Mouse (Mus musculus) ES-Bruce4 (cell line): ENCODE measurements at regions not wholly inside any gene's neighbourhood (a gene's known extent, or its start where the extent isn't known, plus 50 kb on each side); places are given as distances from the start of the nearest gene placed in this dataset.

Experiments used
- H3K27ac ChIP-seq: 2 replicates; pipeline ENCODE4 v1.5.1; 2012; ENCODE audit warnings: low read length, inconsistent platforms; ENCODE audit not compliant: insufficient read depth
- H3K27me3 ChIP-seq: 2 replicates; pipeline ENCODE4 v1.6.1; 2012; ENCODE audit warnings: mild to moderate bottlenecking, low read length, inconsistent platforms; ENCODE audit not compliant: control insufficient read depth, poor library complexity, insufficient read depth, severe bottlenecking
- H3K36me3 ChIP-seq: 2 replicates; pipeline ENCODE4 v1.6.1; 2012; ENCODE audit warnings: inconsistent platforms, mild to moderate bottlenecking, low read length, moderate library complexity; ENCODE audit not compliant: control insufficient read depth, poor library complexity, insufficient read depth, severe bottlenecking
- H3K4me1 ChIP-seq: one replicate; pipeline ENCODE4 v1.8.1; 2011; ENCODE audit warnings: low read length; ENCODE audit not compliant: control insufficient read depth, insufficient read depth
- H3K4me3 ChIP-seq: 2 replicates; pipeline ENCODE4 v1.5.1; 2011; ENCODE audit warnings: low read depth, mild to moderate bottlenecking, low read length
- H3K9ac ChIP-seq: 2 replicates; pipeline ENCODE4 v1.6.1; 2012; ENCODE audit warnings: low read depth, mild to moderate bottlenecking, inconsistent platforms; ENCODE audit not compliant: poor library complexity, severe bottlenecking
- H3K9me3 ChIP-seq: replicated peaks from 2 replicates; pipeline ENCODE4 v1.6.1; 2012; ENCODE audit warnings: mild to moderate bottlenecking, low read length, inconsistent platforms; ENCODE audit not compliant: control insufficient read depth, poor library complexity, insufficient read depth, severe bottlenecking
- CTCF ChIP-seq: IDR thresholded peaks from one replicate; pipeline ENCODE4 v1.8.1; 2011; ENCODE audit warnings: low read depth, low read length
- EP300 ChIP-seq: IDR thresholded peaks from 2 replicates; pipeline ENCODE4 v1.6.1; 2011; ENCODE audit warnings: low read depth, low read length; ENCODE audit not compliant: insufficient read depth
- POLR2A ChIP-seq: IDR thresholded peaks from one replicate; pipeline ENCODE4 v1.8.1; 2011; ENCODE audit warnings: low read length; ENCODE audit not compliant: insufficient read depth

- no peak for TF ChIP-seq CTCF
- no peak overlapping the region for H3K27ac ChIP-seq
- no peaks in the 10 kb centered on the region for H3K9me3 ChIP-seq
- H3K27me3 ChIP-seq = no peaks in the 10 kb centered on the region
- H3K9ac ChIP-seq = no peak overlapping the region
- H3K4me3 ChIP-seq = no peak overlapping the region
- H3K36me3 ChIP-seq = no peaks in the 10 kb centered on the region
- no peaks in the 10 kb centered on the region for H3K4me1 ChIP-seq
Observed at GRCm38 (mm10) chr12:70575665-70576064, 122.8 kb downstream of the Tmx1 start.

GRCm38 (mm10) chr12:70577769-70578168 is 124.9 kb downstream of the Tmx1 start:
- Histone ChIP-seq H3K9ac (no peak overlapping the region), H3K27ac (no peak overlapping the region), H3K9me3 (no peaks in the 10 kb centered on the region), H3K36me3 (no peaks in the 10 kb centered on the region), H3K4me3 (no peak overlapping the region), H3K27me3 (no peaks in the 10 kb centered on the region), H3K4me1 (no peaks in the 10 kb centered on the region)
- TF ChIP-seq EP300 = no peak

GRCm38 (mm10) chr12:70579328-70579905 is 126.5 kb downstream of the Tmx1 start:
- H3K4me1 ChIP-seq = no peaks in the 10 kb centered on the region
- H3K9ac ChIP-seq = no peak overlapping the region
- H3K4me3 ChIP-seq = no peak overlapping the region
- H3K27me3 ChIP-seq = no peaks in the 10 kb centered on the region
- no peak overlapping the region for H3K27ac ChIP-seq
- no peak for TF ChIP-seq POLR2A
- no peak for TF ChIP-seq EP300
- TF ChIP-seq CTCF = no peak
- H3K9me3 ChIP-seq = no peaks in the 10 kb centered on the region
- no peaks in the 10 kb centered on the region for H3K36me3 ChIP-seq

- H3K27ac ChIP-seq = no peak overlapping the region
- H3K27me3 ChIP-seq = no peaks in the 10 kb centered on the region
- H3K4me1 ChIP-seq = no peaks in the 10 kb centered on the region
- no peak overlapping the region for H3K4me3 ChIP-seq
- no peaks in the 10 kb centered on the region for H3K9me3 ChIP-seq
- no peaks in the 10 kb centered on the region for H3K36me3 ChIP-seq
- no peak for TF ChIP-seq CTCF
- no peak for TF ChIP-seq POLR2A
- TF ChIP-seq EP300 = no peak
- H3K9ac ChIP-seq = no peak overlapping the region
Observed at GRCm38 (mm10) chr12:70586181-70586580, 133.3 kb downstream of the Tmx1 start.

- Histone ChIP-seq H3K4me3 (no peak overlapping the region), H3K4me1 (no peaks in the 10 kb centered on the region), H3K27me3 (no peaks in the 10 kb centered on the region), H3K27ac (no peak overlapping the region), H3K9ac (no peak overlapping the region), H3K9me3 (no peaks in the 10 kb centered on the region), H3K36me3 (no peaks in the 10 kb centered on the region)
- TF ChIP-seq CTCF (no peak), POLR2A (no peak), EP300 (no peak)
Observed at GRCm38 (mm10) chr12:70588234-70588633, 135.3 kb downstream of the Tmx1 start.

GRCm38 (mm10) chr12:70589315-70589742 is 136.4 kb downstream of the Tmx1 start:
- no peaks in the 10 kb centered on the region for H3K27me3 ChIP-seq
- TF ChIP-seq CTCF = no peak
- no peak for TF ChIP-seq EP300
- TF ChIP-seq POLR2A = no peak

More at GRCm38 (mm10) chr12:70589315-70589742, 136.4 kb downstream of the Tmx1 start:
- Histone ChIP-seq H3K9ac (no peak overlapping the region), H3K4me3 (no peak overlapping the region), H3K9me3 (no peaks in the 10 kb centered on the region), H3K4me1 (no peaks in the 10 kb centered on the region), H3K36me3 (no peaks in the 10 kb centered on the region), H3K27ac (no peak overlapping the region)
